Mouse (Mus musculus): Measurements from ENCODE around the gene Olfr170.
"Not testable (repeated sequence)": the region's sequence is repeated elsewhere in the genome, so short reads cannot be mapped to it uniquely, and the experiment has no call there.

GRCm38 (mm10) chr16:19611782-19612181 is at the start of gene Olfr170:
- TF ChIP-seq MAFK (IDR thresholded peaks at IDR 0.05; ENCODE audit: insufficient read depth, low read depth, low read length); ZC3H11A (IDR thresholded peaks at IDR 0.05; ENCODE audit: borderline replicate concordance, low read depth, low read length); HCFC1 (IDR thresholded peaks at IDR 0.05; ENCODE audit: borderline replicate concordance, insufficient read depth, low read length); CHD2 (IDR thresholded peaks at IDR 0.05; ENCODE audit: low read depth, low read length): not testable (repeated sequence)
